In the genomic region with DNA sequence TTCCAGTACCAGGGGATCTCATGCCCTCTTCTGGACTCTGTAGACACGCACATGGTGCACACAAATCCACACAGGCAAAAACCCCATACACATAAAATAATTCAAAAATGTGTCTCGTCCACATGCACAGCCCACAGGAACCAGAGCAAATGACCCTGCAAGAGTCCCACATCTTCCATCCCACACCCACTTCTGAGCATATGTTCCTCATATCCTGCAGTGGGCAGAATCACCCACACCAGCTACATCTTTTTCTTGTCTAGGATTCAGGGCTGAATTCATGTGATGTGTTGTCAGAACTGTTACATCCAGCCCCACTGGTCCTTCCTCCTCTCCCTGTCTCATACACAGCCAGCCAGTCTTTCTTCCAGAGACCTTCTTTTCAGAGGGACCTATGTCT, we compare ENCODE assay signal across 23 mouse cellular contexts. TPM values are rescaled to one million over a fixed set of nuclear protein-coding genes. Genes with fewer than 3 reads are reported as not detected.
DNase-seq lines count a peak whose midpoint lies in the region; ATAC-seq and TF ChIP-seq lines count a peak whose summit lies in the region.
"Had no signal": no experiment of that assay in that cellular context is flagged by ENCODE, and none has a peak within 500 bp of the region (broad histone marks: within the 10 kb centered on the region; RNA-seq: fewer than 3 reads in every experiment).

No protein-coding gene starts in this region.

- intact Hi-C loops in left cerebral cortex, adult 2 months (cut with DNase I) = no loop called here
- intact Hi-C loops in left cerebral cortex, postnatal 10 days (cut with DNase I) = no loop called here

- no peak overlapping the region for H3K4me3 ChIP-seq in left cerebral cortex, adult 2 months
- H3K4me3 ChIP-seq in liver, embryonic 15.5 days (replicated peaks) = no peak overlapping the region
- H3K4me3 ChIP-seq in liver, embryonic 16.5 days (ENCODE audit: low read depth, low read length) = no peak overlapping the region
- H3K4me3 ChIP-seq: embryonic facial prominence, embryonic 12.5 days; embryonic facial prominence, embryonic 15.5 days; forebrain, embryonic 12.5 days; forebrain, embryonic 15.5 days; gastrocnemius, adult 2 months; hindbrain, embryonic 12.5 days; hindbrain, embryonic 15.5 days had no signal

- peaks cover 42% of the 10 kb centered on the region for H3K4me1 ChIP-seq in liver, embryonic 15.5 days (replicated peaks)
- peaks cover 36% of the 10 kb centered on the region for H3K4me1 ChIP-seq in liver, embryonic 16.5 days (ENCODE audit: control insufficient read depth, low read depth, low read length)
- H3K4me1 ChIP-seq: embryonic facial prominence, embryonic 12.5 days; embryonic facial prominence, embryonic 15.5 days; forebrain, embryonic 12.5 days; forebrain, embryonic 15.5 days; hindbrain, embryonic 12.5 days; hindbrain, embryonic 15.5 days had no signal

- no peak overlapping the region for H3K9ac ChIP-seq in liver, embryonic 15.5 days
- no peak overlapping the region for H3K9ac ChIP-seq in liver, embryonic 16.5 days (ENCODE audit: low read depth, low read length)
- H3K9ac ChIP-seq: embryonic facial prominence, embryonic 12.5 days; embryonic facial prominence, embryonic 15.5 days; forebrain, embryonic 12.5 days; forebrain, embryonic 15.5 days; hindbrain, embryonic 12.5 days; hindbrain, embryonic 15.5 days had no signal

- no peaks in the 10 kb centered on the region for H3K9me3 ChIP-seq in liver, embryonic 15.5 days (replicated peaks)
- no peaks in the 10 kb centered on the region for H3K9me3 ChIP-seq in liver, embryonic 16.5 days (replicated peaks; ENCODE audit: control insufficient read depth, low read length)
- H3K9me3 ChIP-seq: embryonic facial prominence, embryonic 12.5 days; embryonic facial prominence, embryonic 15.5 days; forebrain, embryonic 12.5 days; forebrain, embryonic 15.5 days; hindbrain, embryonic 12.5 days; hindbrain, embryonic 15.5 days had no signal

- 83% methylated on average over 2 of the region's 2 CpGs for WGBS in liver, embryonic 15.5 days (ENCODE audit: insufficient replicate concordance)
- 82% methylated on average over 2 of the region's 2 CpGs for WGBS in liver, embryonic 16.5 days (ENCODE audit: insufficient replicate concordance)

- ATAC-seq in liver, embryonic 15.5 days (ENCODE audit: insufficient read depth) = no peak
- no peak for ATAC-seq in liver, embryonic 16.5 days (ENCODE audit: low read depth)
- ATAC-seq: CD4-positive, CD25-positive, alpha-beta regulatory T cell, adult 4 months; forebrain, embryonic 15.5 days had no signal

- DNase-seq in left cerebral cortex, adult 2 months (ENCODE audit: extremely low spot score in 1 of 2, low spot score in 2 of 2) = peak in 1 of 2 experiments; percentile 28
- no peak for DNase-seq in left cerebral cortex, postnatal 10 days (ENCODE audit: extremely low spot score in 1 of 2, low spot score in 2 of 2)
- DNase-seq in liver = no peak
- DNase-seq in telencephalon, adult 2 months (ENCODE audit: low read depth, low spot score) = peak; percentile 66
- DNase-seq in cerebellum, postnatal 36 days = no peak
- DNase-seq: adrenal gland, adult 2 months; adrenal gland, postnatal 25 days; cerebellum, adult 18-20 months; cerebellum, adult 9-10 months; cerebellum, postnatal 14 days; gastrocnemius, adult 2 months; gastrocnemius, postnatal 14 days; heart, adult 11 months had no signal

- H3K36me3 ChIP-seq in liver, embryonic 15.5 days (replicated peaks) = peaks cover 64% of the 10 kb centered on the region
- peaks cover 21% of the 10 kb centered on the region for H3K36me3 ChIP-seq in liver, embryonic 16.5 days (ENCODE audit: control insufficient read depth, insufficient read depth)

- H3K27ac ChIP-seq in left cerebral cortex, adult 2 months = peak overlapping the region; percentile 82
- peak overlapping the region; percentile 89 for H3K27ac ChIP-seq in liver, embryonic 15.5 days (replicated peaks)
- H3K27ac ChIP-seq in liver, embryonic 16.5 days (ENCODE audit: low read length) = peak overlapping the region; percentile 51
- H3K27ac ChIP-seq: embryonic facial prominence, embryonic 12.5 days; embryonic facial prominence, embryonic 15.5 days; forebrain, embryonic 12.5 days; forebrain, embryonic 15.5 days; gastrocnemius, adult 2 months; hindbrain, embryonic 12.5 days; hindbrain, embryonic 15.5 days had no signal

- H3K4me2 ChIP-seq in liver, embryonic 15.5 days = no peak overlapping the region
- H3K4me2 ChIP-seq in liver, embryonic 16.5 days (ENCODE audit: low read depth, low read length) = no peak overlapping the region
- H3K4me2 ChIP-seq: embryonic facial prominence, embryonic 12.5 days; embryonic facial prominence, embryonic 15.5 days; forebrain, embryonic 12.5 days; forebrain, embryonic 15.5 days; heart, embryonic 11.5 days; hindbrain, embryonic 12.5 days; hindbrain, embryonic 15.5 days had no signal

- TF ChIP-seq CTCF in left cerebral cortex, adult 2 months (IDR thresholded peaks at IDR 0.05) = no peak; the same call in 1 of the 2 replicates

- H3K27me3 ChIP-seq in liver, embryonic 15.5 days = no peaks in the 10 kb centered on the region
- H3K27me3 ChIP-seq in liver, embryonic 16.5 days (ENCODE audit: control insufficient read depth, insufficient read depth, low read depth, low read length) = no peaks in the 10 kb centered on the region
- H3K27me3 ChIP-seq: embryonic facial prominence, embryonic 12.5 days; embryonic facial prominence, embryonic 15.5 days; forebrain, embryonic 12.5 days; forebrain, embryonic 15.5 days; hindbrain, embryonic 12.5 days; hindbrain, embryonic 15.5 days had no signal

RNA-seq across cellular contexts. Expression of gene Lzts3, which starts 10.7 kb away (rescaled TPM):
- 100 to 1,000 TPM; 202 to 214 TPM for total RNA-seq in left cerebral cortex, adult 2 months (2021)
- 10 to 100 TPM; 45.3 to 46.8 TPM for total RNA-seq in left cerebral cortex, postnatal 10 days (2021)
- polyA plus RNA-seq in liver, embryonic 15.5 days (2015; fragmentation: Nextera tagmentation; extraction: Ambion mirVana) = 1.4 and 2.0 TPM in 2 replicates
- 1.6 and 1.9 TPM in 2 replicates for polyA plus RNA-seq in liver, embryonic 16.5 days (2015; fragmentation: Nextera tagmentation; extraction: Ambion mirVana)

RNA-seq across cellular contexts. Expression of gene Ddrgk1, which starts 11.2 kb away (rescaled TPM):
- total RNA-seq in left cerebral cortex, adult 2 months (2021) = 100 to 1,000 TPM in 1 of 2 experiments, 10 to 100 TPM in 1; 96.3 to 106 TPM
- 10 to 100 TPM; 59.7 to 72.2 TPM for total RNA-seq in left cerebral cortex, postnatal 10 days (2021)
- polyA plus RNA-seq in liver, embryonic 15.5 days (2015; fragmentation: Nextera tagmentation; extraction: Ambion mirVana) = 40.6 and 43.8 TPM in 2 replicates
- polyA plus RNA-seq in liver, embryonic 16.5 days (2015; fragmentation: Nextera tagmentation; extraction: Ambion mirVana) = 43.0 and 48.3 TPM in 2 replicates

RNA-seq across cellular contexts. Expression of gene Itpa, which starts 14.1 kb away (rescaled TPM):
- 10 to 100 TPM; 35.7 to 39.7 TPM for total RNA-seq in left cerebral cortex, adult 2 months (2021)
- total RNA-seq in left cerebral cortex, postnatal 10 days (2021) = 10 to 100 TPM; 42.2 to 48.9 TPM
- polyA plus RNA-seq in liver, embryonic 15.5 days (2015; fragmentation: Nextera tagmentation; extraction: Ambion mirVana) = 41.0 and 44.8 TPM in 2 replicates
- polyA plus RNA-seq in liver, embryonic 16.5 days (2015; fragmentation: Nextera tagmentation; extraction: Ambion mirVana) = 37.0 and 41.0 TPM in 2 replicates

RNA-seq across cellular contexts. Expression of gene Ubox5, which starts 23.5 kb away (rescaled TPM):
- 10 to 100 TPM; 10.0 to 12.5 TPM for total RNA-seq in left cerebral cortex, adult 2 months (2021)
- total RNA-seq in left cerebral cortex, postnatal 10 days (2021) = 1 to 10 TPM; 8.5 to 8.7 TPM
- polyA plus RNA-seq in liver, embryonic 15.5 days (2015; fragmentation: Nextera tagmentation; extraction: Ambion mirVana) = 4.8 and 5.0 TPM in 2 replicates
- polyA plus RNA-seq in liver, embryonic 16.5 days (2015; fragmentation: Nextera tagmentation; extraction: Ambion mirVana) = 4.1 and 4.5 TPM in 2 replicates

RNA-seq across cellular contexts. Expression of gene Fastkd5, which starts 23.5 kb away (rescaled TPM):
- total RNA-seq in left cerebral cortex, adult 2 months (2021) = 1 to 10 TPM; 7.9 to 8.7 TPM
- 1 to 10 TPM; 8.0 TPM for total RNA-seq in left cerebral cortex, postnatal 10 days (2021)
- 8.6 and 9.5 TPM in 2 replicates for polyA plus RNA-seq in liver, embryonic 15.5 days (2015; fragmentation: Nextera tagmentation; extraction: Ambion mirVana)
- polyA plus RNA-seq in liver, embryonic 16.5 days (2015; fragmentation: Nextera tagmentation; extraction: Ambion mirVana) = 7.9 and 8.8 TPM in 2 replicates

Comparison
In these comparisons a context has a peak if more than half of its experiments do, and no peak if none do; other contexts are left out.
1. RNA of gene Lzts3, which starts 10.7 kb away (total RNA-seq): 202 to 214 TPM in left cerebral cortex, adult 2 months; 45.3 to 46.8 TPM in left cerebral cortex, postnatal 10 days; every median in the first group is over 4 times any median in the second.
2. Peak in every context shown above with its lines, with median percentiles within 50 percentile points of each other: H3K27ac ChIP-seq.